Mouse (Mus musculus): ENCODE results near the gene Taar7d. TPM values are rescaled to one million over a fixed set of nuclear protein-coding genes. Genes with fewer than 3 reads are reported as not detected.
"Not testable (repeated sequence)": the region's sequence is repeated elsewhere in the genome, so short reads cannot be mapped to it uniquely, and the experiment has no call there.

The Taar7d gene
- polyA plus RNA-seq, 1 experiment from 2014 or later, result not detected

- H3K9me3 ChIP-seq (replicated peaks), result no peaks in the 10 kb centered on the region
- H3K4me2 ChIP-seq, result no peak overlapping the region
- no peaks in the 10 kb centered on the region for H3K27me3 ChIP-seq
- no peaks in the 10 kb centered on the region for H3K36me3 ChIP-seq
- H3K4me3 ChIP-seq, result no peak overlapping the region
- H3K4me1 ChIP-seq (replicated peaks), result no peaks in the 10 kb centered on the region
- WGBS, result 45% methylated on average over 2 of the region's 2 CpGs
- no peak overlapping the region for H3K9ac ChIP-seq
- H3K27ac ChIP-seq, result no peak overlapping the region
- ATAC-seq (replicated peaks; ENCODE audit: insufficient number of reproducible peaks, insufficient read depth, low FRiP score, low read depth), result no peak
Observed at GRCm38 (mm10) chr10:24040120-24040869, 13.3 kb downstream of the Taar7d start.

GRCm38 (mm10) chr10:24049210-24049609 is 22.2 kb downstream of the Taar7d start, which contains the start of gene Taar7f:
Taar7f (plus strand) TSS chr10:24049510.
- H3K4me2 ChIP-seq, result no peak within 1 kb of the TSS
- no peaks in the 10 kb centered on the region for H3K27me3 ChIP-seq
- H3K4me1 ChIP-seq (replicated peaks), result no peaks in the 10 kb centered on the region
- H3K36me3 ChIP-seq, result no peaks in the 10 kb centered on the region
- no peak within 1 kb of the TSS for H3K4me3 ChIP-seq
- no peaks in the 10 kb centered on the region for H3K9me3 ChIP-seq (replicated peaks)
- ATAC-seq (replicated peaks; ENCODE audit: insufficient number of reproducible peaks, insufficient read depth, low FRiP score, low read depth), result no peak
- H3K9ac ChIP-seq, result no peak within 1 kb of the TSS
- H3K27ac ChIP-seq, result no peak within 1 kb of the TSS

GRCm38 (mm10) chr10:24052039-24052438 is 25.0 kb downstream of the Taar7d start:
- Histone ChIP-seq H3K4me2 (no peak overlapping the region), H3K27me3 (no peaks in the 10 kb centered on the region), H3K27ac (no peak overlapping the region), H3K36me3 (no peaks in the 10 kb centered on the region), H3K9me3 (replicated peaks) (no peaks in the 10 kb centered on the region), H3K9ac (no peak overlapping the region), H3K4me1 (replicated peaks) (no peaks in the 10 kb centered on the region), H3K4me3 (no peak overlapping the region)
- 29% methylated on average over 5 of the region's 5 CpGs for WGBS
- no peak for ATAC-seq (replicated peaks; ENCODE audit: insufficient number of reproducible peaks, insufficient read depth, low FRiP score, low read depth)

- Histone ChIP-seq H3K36me3 (no peaks in the 10 kb centered on the region), H3K9me3 (replicated peaks) (no peaks in the 10 kb centered on the region), H3K4me2 (no peak overlapping the region), H3K9ac (no peak overlapping the region), H3K4me3 (no peak overlapping the region), H3K4me1 (replicated peaks) (no peaks in the 10 kb centered on the region), H3K27ac (no peak overlapping the region), H3K27me3 (no peaks in the 10 kb centered on the region)
- ATAC-seq (replicated peaks; ENCODE audit: insufficient number of reproducible peaks, insufficient read depth, low FRiP score, low read depth), result no peak
- WGBS, result 76% methylated on average over 3 of the region's 3 CpGs
Observed at GRCm38 (mm10) chr10:24058986-24059385, 32.0 kb downstream of the Taar7d start.

- not testable (repeated sequence) for H3K27me3 ChIP-seq; H3K4me2 ChIP-seq; H3K27ac ChIP-seq; H3K4me1 ChIP-seq (replicated peaks); H3K9me3 ChIP-seq (replicated peaks); ATAC-seq (replicated peaks; ENCODE audit: insufficient number of reproducible peaks, insufficient read depth, low FRiP score, low read depth); H3K9ac ChIP-seq; H3K36me3 ChIP-seq; H3K4me3 ChIP-seq
- WGBS, result 45% methylated on average over 2 of the region's 2 CpGs
Observed at GRCm38 (mm10) chr10:24074751-24075150, 47.7 kb downstream of the Taar7d start.

GRCm38 (mm10) chr10:24076200-24076599 is 49.2 kb downstream of the Taar7d start, which contains the start of gene Taar8a:
Taar8a (plus strand) TSS chr10:24076500.
- H3K4me1 ChIP-seq (replicated peaks); H3K4me2 ChIP-seq; ATAC-seq (replicated peaks; ENCODE audit: insufficient number of reproducible peaks, insufficient read depth, low FRiP score, low read depth); H3K36me3 ChIP-seq; H3K4me3 ChIP-seq; H3K9me3 ChIP-seq (replicated peaks); H3K9ac ChIP-seq; H3K27ac ChIP-seq; H3K27me3 ChIP-seq: not testable (repeated sequence)
- 75% methylated on average over 2 of the region's 4 CpGs for WGBS

Other genes with a start within 250 kb of the Taar7d start
- gene Rps12, start 239.9 kb upstream of the Taar7d start, polyA plus RNA-seq (2015; fragmentation: Nextera tagmentation; extraction: Ambion mirVana), result 89.3 and 90.3 TPM in 2 replicates
- 8.0 and 8.9 TPM in 2 replicates for gene Slc18b1, start 230.2 kb upstream of the Taar7d start, polyA plus RNA-seq (2015; fragmentation: Nextera tagmentation; extraction: Ambion mirVana)
- 0.15 and 0.22 TPM in 2 replicates for gene Vnn3, start 175.8 kb upstream of the Taar7d start, polyA plus RNA-seq (2015; fragmentation: Nextera tagmentation; extraction: Ambion mirVana)
- gene Vnn1, start 132.5 kb upstream of the Taar7d start, polyA plus RNA-seq (2015; fragmentation: Nextera tagmentation; extraction: Ambion mirVana), result 2.1 and 2.2 TPM in 2 replicates
- gene Taar1, start 106.9 kb upstream of the Taar7d start, polyA plus RNA-seq (2015; fragmentation: Nextera tagmentation; extraction: Ambion mirVana), result not detected in 2 replicates
- not detected in 2 replicates for gene Taar2, start 88.7 kb upstream of the Taar7d start, polyA plus RNA-seq (2015; fragmentation: Nextera tagmentation; extraction: Ambion mirVana)
- gene Taar3, start 77.7 kb upstream of the Taar7d start, polyA plus RNA-seq (2015; fragmentation: Nextera tagmentation; extraction: Ambion mirVana), result not detected in 2 replicates
- not detected in 2 replicates for gene Taar4, start 66.7 kb upstream of the Taar7d start, polyA plus RNA-seq (2015; fragmentation: Nextera tagmentation; extraction: Ambion mirVana)
- not detected in 2 replicates for gene Taar5, start 56.5 kb upstream of the Taar7d start, polyA plus RNA-seq (2015; fragmentation: Nextera tagmentation; extraction: Ambion mirVana)
- not detected in 2 replicates for gene Taar6, start 41.6 kb upstream of the Taar7d start, polyA plus RNA-seq (2015; fragmentation: Nextera tagmentation; extraction: Ambion mirVana)
- not detected in 2 replicates for gene Taar7a, start 33.7 kb upstream of the Taar7d start, polyA plus RNA-seq (2015; fragmentation: Nextera tagmentation; extraction: Ambion mirVana)
- gene Taar7b, start 27.3 kb upstream of the Taar7d start, polyA plus RNA-seq (2015; fragmentation: Nextera tagmentation; extraction: Ambion mirVana), result not detected in 2 replicates
- not detected in 2 replicates for gene Taar7e, start 10.4 kb downstream of the Taar7d start, polyA plus RNA-seq (2015; fragmentation: Nextera tagmentation; extraction: Ambion mirVana)
- gene Taar7f, start 22.3 kb downstream of the Taar7d start, polyA plus RNA-seq (2015; fragmentation: Nextera tagmentation; extraction: Ambion mirVana), result not detected in 2 replicates
- not detected in 2 replicates for gene Taar8a, start 49.3 kb downstream of the Taar7d start, polyA plus RNA-seq (2015; fragmentation: Nextera tagmentation; extraction: Ambion mirVana)
- not detected in 2 replicates for gene Taar8b, start 65.1 kb downstream of the Taar7d start, polyA plus RNA-seq (2015; fragmentation: Nextera tagmentation; extraction: Ambion mirVana)
- gene Taar8c, start 74.7 kb downstream of the Taar7d start, polyA plus RNA-seq (2015; fragmentation: Nextera tagmentation; extraction: Ambion mirVana), result not detected in 2 replicates
- not detected in 2 replicates for gene Taar9, start 82.3 kb downstream of the Taar7d start, polyA plus RNA-seq (2015; fragmentation: Nextera tagmentation; extraction: Ambion mirVana)
- gene Stx7, start 122.1 kb downstream of the Taar7d start, polyA plus RNA-seq (2015; fragmentation: Nextera tagmentation; extraction: Ambion mirVana), result 68.4 and 74.8 TPM in 2 replicates
- 11.4 and 12.8 TPM in 2 replicates for gene Moxd1, start 196.3 kb downstream of the Taar7d start, polyA plus RNA-seq (2015; fragmentation: Nextera tagmentation; extraction: Ambion mirVana)